Mouse (Mus musculus) limb, embryonic 11.5 days (tissue): ENCODE results near the gene Asxl2. TPM values are rescaled to one million over a fixed set of nuclear protein-coding genes. Genes with fewer than 3 reads are reported as not detected.

Experiments
- ATAC-seq: fragments of 200-750 bp; cut with Nextera tagmentation; 2 replicates; pipeline ENCODE4 v1.8.0; 2017; ENCODE audit warnings: low read depth; ENCODE audit not compliant: insufficient number of reproducible peaks, low FRiP score, low TSS enrichment
- DNase-seq: peaks from one replicate; pipeline ENCODE4 v3.0.0-alpha.2; 2015; ENCODE audit warnings: low spot score
- H3K27ac ChIP-seq: fragments of 300-500 bp; sonication (generic); replicated peaks from 2 replicates; pipeline ENCODE4 v1.5.1; 2014; ENCODE audit warnings: low read depth, mild to moderate bottlenecking, low read length
- H3K27me3 ChIP-seq: fragments of 300-500 bp; sonication (generic); 2 replicates; pipeline ENCODE4 v1.6.1; 2014; ENCODE audit warnings: mild to moderate bottlenecking, low read length, mixed read lengths; ENCODE audit not compliant: control insufficient read depth, insufficient read depth
- H3K36me3 ChIP-seq: fragments of 300-500 bp; sonication (generic); 2 replicates; pipeline ENCODE4 v1.6.1; 2014; ENCODE audit warnings: mild to moderate bottlenecking, low read length, moderate library complexity, mixed read lengths; ENCODE audit not compliant: control insufficient read depth, insufficient read depth
- H3K4me1 ChIP-seq: fragments of 300-500 bp; sonication (generic); 2 replicates; pipeline ENCODE4 v1.6.1; 2014; ENCODE audit warnings: low read length, mixed read lengths; ENCODE audit not compliant: control insufficient read depth, insufficient read depth
- H3K4me2 ChIP-seq: fragments of 300-500 bp; sonication (generic); 2 replicates; pipeline ENCODE4 v1.6.1; 2014; ENCODE audit warnings: low read depth, mild to moderate bottlenecking, moderate library complexity; ENCODE audit not compliant: severe bottlenecking
- H3K4me3 ChIP-seq: fragments of 300-500 bp; sonication (generic); 2 replicates; pipeline ENCODE4 v1.5.1; 2014; ENCODE audit warnings: low read depth, low read length
- H3K9ac ChIP-seq: fragments of 300-500 bp; sonication (generic); 2 replicates; pipeline ENCODE4 v1.6.1; 2014; ENCODE audit warnings: mild to moderate bottlenecking, low read length
- H3K9me3 ChIP-seq: fragments of 300-500 bp; sonication (generic); 2 replicates; pipeline ENCODE4 v1.6.1; 2016; ENCODE audit warnings: low read length; ENCODE audit not compliant: control insufficient read depth
- WGBS: fragments of 180-500 bp; shearing (Covaris S2); extraction: QIAGEN DNeasy Blood & Tissue Kit; methylation state at CpG from one replicate; pipeline ENCODE4 v1.1.7; 2014; 5-methylcytosine and 5-hydroxymethylcytosine counted together
- polyA plus RNA-seq: library from polyadenylated mRNA; unstranded; fragments of >200 nt; fragmentation: Nextera tagmentation; extraction: Ambion mirVana; gene quantifications from 2 replicates; pipeline ENCODE4 v1.2.1, GENCODE M21; 2014

Asxl2 gene
- 18.0 and 19.0 TPM in 2 replicates for polyA plus RNA-seq

- under 1% methylated on average over 53 of the region's 53 CpGs for WGBS
These were observed at the start of gene Asxl2 for GRCm38 (mm10) chr12:3426530-3427034. Gene Asxl2 (plus strand): TSS chr12:3426857.

GRCm38 (mm10) chr12:3377190-3377589 is 49.5 kb upstream of the Asxl2 start:
- H3K36me3 ChIP-seq, result no peaks in the 10 kb centered on the region; the same call in 1 of the 2 replicates
- H3K4me2 ChIP-seq, result no peak overlapping the region
- no peaks in the 10 kb centered on the region for H3K9me3 ChIP-seq
- no peak overlapping the region for H3K27ac ChIP-seq
- WGBS, result 24% methylated on average over 3 of the region's 3 CpGs
- H3K4me1 ChIP-seq, result no peaks in the 10 kb centered on the region
- H3K4me3 ChIP-seq, result no peak overlapping the region
- H3K27me3 ChIP-seq, result no peaks in the 10 kb centered on the region
- H3K9ac ChIP-seq, result no peak overlapping the region
- no peak for ATAC-seq
- no peak for DNase-seq

More at GRCm38 (mm10) chr12:3426530-3427034, at the start of gene Asxl2:
- Histone ChIP-seq H3K4me2 (peak within 1 kb of the TSS; percentile 48), H3K27ac (peak within 1 kb of the TSS; percentile 74), H3K4me1 (no peaks in the 10 kb centered on the region), H3K36me3 (0 out of 2 replicates have a peak, but pooled peaks cover 2% of the 10 kb centered on the region), H3K9ac (peak within 1 kb of the TSS; percentile 69), H3K27me3 (no peaks in the 10 kb centered on the region), H3K4me3 (peak within 1 kb of the TSS; percentile 60), H3K9me3 (no peaks in the 10 kb centered on the region)
- peak; percentile 99 for DNase-seq
- peak; percentile 95 for ATAC-seq

- no peaks in the 10 kb centered on the region; the same call in 1 of the 2 replicates for H3K36me3 ChIP-seq
- no peak for ATAC-seq
- no peaks in the 10 kb centered on the region for H3K4me1 ChIP-seq
These were observed 48.9 kb upstream of the Asxl2 start for GRCm38 (mm10) chr12:3377755-3378154.

DNA sequence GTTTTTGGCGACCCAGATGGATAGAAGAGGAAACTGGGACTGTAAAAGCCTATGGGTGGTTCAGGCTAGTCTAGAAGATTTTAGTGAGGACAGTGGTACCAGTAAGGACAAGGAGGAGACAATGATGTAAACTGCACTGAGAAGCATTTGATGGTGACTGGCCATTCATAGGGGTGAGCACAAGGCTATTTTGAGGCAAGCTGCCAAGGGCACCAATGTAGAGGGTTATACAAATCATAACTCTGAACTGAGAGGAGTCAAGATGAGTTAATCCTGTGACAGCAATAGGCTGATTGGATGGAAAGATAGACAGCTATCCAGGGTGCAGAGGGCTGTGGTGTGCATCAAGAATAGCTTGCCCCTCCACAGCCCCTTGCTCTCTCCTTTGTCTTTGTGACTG is 41.8 kb upstream of the Asxl2 start:
- Histone ChIP-seq H3K9me3 (no peaks in the 10 kb centered on the region), H3K9ac (no peak overlapping the region), H3K36me3 (peaks cover 2% of the 10 kb centered on the region; the same call in 1 of the 2 replicates), H3K27me3 (no peaks in the 10 kb centered on the region), H3K4me3 (no peak overlapping the region), H3K27ac (no peak overlapping the region), H3K4me1 (no peaks in the 10 kb centered on the region), H3K4me2 (no peak overlapping the region)
- WGBS, result 73% methylated on average over 1 of the region's 1 CpGs
- ATAC-seq (no peak), DNase-seq (no peak)

More at GRCm38 (mm10) chr12:3377755-3378154, 48.9 kb upstream of the Asxl2 start:
- H3K4me3 ChIP-seq, result no peak overlapping the region
- no peaks in the 10 kb centered on the region for H3K9me3 ChIP-seq
- 80% methylated on average over 5 of the region's 5 CpGs for WGBS
- H3K27me3 ChIP-seq, result no peaks in the 10 kb centered on the region
- no peak overlapping the region for H3K4me2 ChIP-seq
- no peak for DNase-seq
- no peak overlapping the region for H3K9ac ChIP-seq
- no peak overlapping the region for H3K27ac ChIP-seq

DNA sequence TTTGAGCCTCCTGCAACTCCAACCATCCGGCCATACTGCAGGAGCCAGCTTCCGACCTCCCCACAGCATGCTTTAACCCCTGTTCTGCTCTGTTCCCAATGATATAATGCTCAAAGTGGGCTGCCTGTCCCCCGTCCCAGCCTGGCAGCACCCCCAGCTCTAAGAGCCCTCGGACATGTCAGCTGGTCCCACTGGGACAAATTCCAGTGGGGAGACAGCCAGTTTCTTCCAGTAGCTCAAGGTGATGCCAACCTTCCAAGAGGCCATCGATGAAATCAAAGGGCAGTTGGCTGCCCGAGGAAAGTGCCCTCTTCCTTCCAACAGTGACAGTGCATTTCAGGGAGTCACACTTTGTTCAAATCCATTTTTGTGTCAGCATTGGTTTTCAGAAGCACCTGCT is 41.4 kb upstream of the Asxl2 start:
- no peak overlapping the region for H3K4me3 ChIP-seq
- 84% methylated on average over 6 of the region's 6 CpGs for WGBS
- no peak overlapping the region for H3K9ac ChIP-seq
- ATAC-seq (no peak), DNase-seq (no peak)
- H3K27me3 ChIP-seq, result no peaks in the 10 kb centered on the region
- H3K4me2 ChIP-seq, result no peak overlapping the region
- H3K9me3 ChIP-seq, result no peaks in the 10 kb centered on the region
- no peak overlapping the region for H3K27ac ChIP-seq
- H3K36me3 ChIP-seq, result peaks cover 2% of the 10 kb centered on the region; the same call in 1 of the 2 replicates
- H3K4me1 ChIP-seq, result no peaks in the 10 kb centered on the region

GRCm38 (mm10) chr12:3385940-3386339 is 40.7 kb upstream of the Asxl2 start:
- no peaks in the 10 kb centered on the region for H3K9me3 ChIP-seq
- 86% methylated on average over 10 of the region's 10 CpGs for WGBS
- H3K27me3 ChIP-seq, result no peaks in the 10 kb centered on the region
- no peaks in the 10 kb centered on the region for H3K4me1 ChIP-seq
- H3K4me3 ChIP-seq, result no peak overlapping the region
- H3K4me2 ChIP-seq, result no peak overlapping the region
- H3K27ac ChIP-seq, result no peak overlapping the region
- no peak for ATAC-seq
- no peak for DNase-seq
- H3K9ac ChIP-seq, result no peak overlapping the region
- peaks cover 2% of the 10 kb centered on the region; the same call in 1 of the 2 replicates for H3K36me3 ChIP-seq

DNA sequence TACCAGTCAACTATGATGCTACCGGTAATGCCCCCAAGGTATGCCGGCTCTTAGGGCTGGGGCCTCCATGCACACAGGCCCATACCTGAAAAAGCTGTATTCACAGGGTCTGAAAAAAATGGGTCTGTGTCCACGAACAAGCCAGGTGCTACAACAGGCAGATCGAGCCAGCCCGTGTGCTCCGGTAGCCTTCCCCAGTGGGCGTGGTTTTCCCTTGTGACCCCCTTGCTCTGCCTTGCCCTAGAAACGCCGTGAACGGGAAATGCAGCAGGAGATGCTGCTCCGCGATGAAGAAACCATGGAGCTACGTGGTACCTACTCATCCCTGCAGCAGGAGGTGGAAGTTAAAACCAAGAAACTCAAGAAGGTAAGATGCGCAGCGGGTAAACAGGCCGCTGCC is 38.8 kb upstream of the Asxl2 start:
- H3K4me1 ChIP-seq, result no peaks in the 10 kb centered on the region
- no peak overlapping the region for H3K4me3 ChIP-seq
- no peaks in the 10 kb centered on the region for H3K27me3 ChIP-seq
- no peaks in the 10 kb centered on the region for H3K9me3 ChIP-seq
- no peak for ATAC-seq
- H3K9ac ChIP-seq, result no peak overlapping the region
- no peak overlapping the region for H3K27ac ChIP-seq
- DNase-seq, result no peak
- no peak overlapping the region for H3K4me2 ChIP-seq
- peaks cover 2% of the 10 kb centered on the region; the same call in 1 of the 2 replicates for H3K36me3 ChIP-seq
- WGBS, result 91% methylated on average over 16 of the region's 16 CpGs

DNA sequence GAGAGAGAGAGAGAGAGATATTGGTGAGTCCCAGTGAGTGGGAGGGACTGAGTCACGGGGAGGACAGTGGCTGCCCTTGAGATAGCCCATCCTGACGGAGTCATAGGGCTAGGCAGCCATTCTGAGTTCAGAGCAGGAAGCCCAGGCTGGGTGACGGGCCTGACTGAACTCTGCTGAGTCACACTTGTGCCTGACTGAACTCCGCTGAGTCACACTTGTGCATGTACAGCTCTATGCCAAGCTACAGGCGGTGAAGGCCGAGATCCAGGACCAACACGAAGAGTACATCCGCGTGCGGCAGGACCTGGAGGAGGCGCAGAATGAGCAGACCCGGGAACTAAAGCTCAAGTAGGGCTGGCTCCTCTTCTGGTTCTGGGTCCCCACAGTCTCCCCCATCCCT is 37.3 kb upstream of the Asxl2 start:
- H3K9ac ChIP-seq, result no peak overlapping the region
- 93% methylated on average over 12 of the region's 12 CpGs for WGBS
- H3K27me3 ChIP-seq, result no peaks in the 10 kb centered on the region
- no peaks in the 10 kb centered on the region for H3K9me3 ChIP-seq
- peaks cover 2% of the 10 kb centered on the region; the same call in 1 of the 2 replicates for H3K36me3 ChIP-seq
- no peak overlapping the region for H3K27ac ChIP-seq
- ATAC-seq (no peak), DNase-seq (no peak)
- no peak overlapping the region for H3K4me2 ChIP-seq
- no peaks in the 10 kb centered on the region for H3K4me1 ChIP-seq
- no peak overlapping the region for H3K4me3 ChIP-seq

- Histone ChIP-seq H3K4me2 (no peak overlapping the region), H3K9ac (no peak overlapping the region), H3K4me1 (no peaks in the 10 kb centered on the region), H3K27me3 (no peaks in the 10 kb centered on the region), H3K4me3 (no peak overlapping the region), H3K9me3 (no peaks in the 10 kb centered on the region), H3K27ac (no peak overlapping the region), H3K36me3 (peaks cover 2% of the 10 kb centered on the region; the same call in 1 of the 2 replicates)
- no peak for ATAC-seq
- no peak for DNase-seq
- 98% methylated on average over 2 of the region's 2 CpGs for WGBS
These were observed 36.6 kb upstream of the Asxl2 start for GRCm38 (mm10) chr12:3390071-3390470.
